Mouse (Mus musculus) limb, embryonic 10.5 days (tissue): Measurements from ENCODE around the gene Pou2f3. TPM values are rescaled to one million over a fixed set of nuclear protein-coding genes. Genes with fewer than 3 reads are reported as not detected.

Source experiments
- polyA plus RNA-seq: library from polyadenylated mRNA; unstranded; fragments of >200 nt; fragmentation: Nextera tagmentation; extraction: Ambion mirVana; gene quantifications from 2 replicates; pipeline ENCODE4 v1.2.1, GENCODE M21; 2016

Gene Pou2f3
- polyA plus RNA-seq, 1 experiment from 2014 or later: 0.08 TPM

Other genes starting within 250 kb of the Pou2f3 start
- gene Arhgef12, start 103.1 kb downstream of the Pou2f3 start, polyA plus RNA-seq: 9.0 and 9.3 TPM in 2 replicates
- gene Tmem136, start 93.8 kb downstream of the Pou2f3 start, polyA plus RNA-seq: 8.9 and 9.9 TPM in 2 replicates
- 68.6 and 87.4 TPM in 2 replicates for gene Oaf, start 29.5 kb upstream of the Pou2f3 start, polyA plus RNA-seq
- gene Trim29, start 100.5 kb upstream of the Pou2f3 start, polyA plus RNA-seq: 5.8 and 5.9 TPM in 2 replicates